Mouse (Mus musculus) spleen, adult 2 months (tissue): ENCODE data around the gene Adprh. TPM values are rescaled to one million over a fixed set of nuclear protein-coding genes. Genes with fewer than 3 reads are reported as not detected.

Experiments
- DNase-seq, 2 experiments: peaks; one replicate each; pipeline versions ENCODE4 v3.0.0 to v3.0.0-alpha.2; 2012 to 2021; ENCODE audit warnings: low spot score in 2 of 2, low read depth in 1 of 2
- H3K27ac ChIP-seq: fragments of 200-500 bp; 2 replicates; pipeline ENCODE4 v1.5.1; 2012; ENCODE audit warnings: low read length, inconsistent platforms; ENCODE audit not compliant: insufficient read depth
- H3K27me3 ChIP-seq: fragments of 200-500 bp; 2 replicates; pipeline ENCODE4 v1.6.1; 2012; ENCODE audit warnings: mild to moderate bottlenecking, moderate library complexity, low read length, inconsistent platforms; ENCODE audit not compliant: control insufficient read depth, insufficient read depth
- H3K36me3 ChIP-seq: fragments of 200-500 bp; 2 replicates; pipeline ENCODE4 v1.6.1; 2012; ENCODE audit warnings: mild to moderate bottlenecking, low read length, inconsistent platforms; ENCODE audit not compliant: control insufficient read depth, insufficient read depth
- H3K4me1 ChIP-seq: fragments of 200-500 bp; 2 replicates; pipeline ENCODE4 v1.6.1; 2011; ENCODE audit warnings: inconsistent platforms; ENCODE audit not compliant: control insufficient read depth, insufficient read depth, insufficient read length
- H3K4me3 ChIP-seq: fragments of 200-500 bp; 2 replicates; pipeline ENCODE4 v1.5.1; 2011; ENCODE audit warnings: mild to moderate bottlenecking, inconsistent platforms; ENCODE audit not compliant: insufficient read depth, insufficient read length; ENCODE audit errors: extremely low read depth
- CTCF ChIP-seq: fragments of 200-500 bp; IDR thresholded peaks from 2 replicates; pipeline ENCODE4 v1.5.1; 2011; ENCODE audit warnings: mild to moderate bottlenecking, inconsistent platforms; ENCODE audit not compliant: insufficient read depth, insufficient read length, insufficient replicate concordance; ENCODE audit errors: extremely low read depth
- POLR2A ChIP-seq: fragments of 200-500 bp; IDR thresholded peaks from 2 replicates; pipeline ENCODE4 v1.6.1; 2011; ENCODE audit warnings: low read depth, low read length, inconsistent platforms
- WGBS: fragments of 180-500 bp; shearing (Covaris S2); methylation state at CpG from one replicate; pipeline ENCODE4 v1.1.7; 2018; 5-methylcytosine and 5-hydroxymethylcytosine counted together
- polyA plus RNA-seq: library from polyadenylated mRNA; depleted of rRNA; stranded (reverse); fragments of >200 nt; gene quantifications from 2 replicates; pipeline ENCODE4 v1.2.3, GENCODE M21; 2012; rRNA removed

The Adprh gene
- 39.9 and 47.4 TPM in 2 replicates for polyA plus RNA-seq

DNA sequence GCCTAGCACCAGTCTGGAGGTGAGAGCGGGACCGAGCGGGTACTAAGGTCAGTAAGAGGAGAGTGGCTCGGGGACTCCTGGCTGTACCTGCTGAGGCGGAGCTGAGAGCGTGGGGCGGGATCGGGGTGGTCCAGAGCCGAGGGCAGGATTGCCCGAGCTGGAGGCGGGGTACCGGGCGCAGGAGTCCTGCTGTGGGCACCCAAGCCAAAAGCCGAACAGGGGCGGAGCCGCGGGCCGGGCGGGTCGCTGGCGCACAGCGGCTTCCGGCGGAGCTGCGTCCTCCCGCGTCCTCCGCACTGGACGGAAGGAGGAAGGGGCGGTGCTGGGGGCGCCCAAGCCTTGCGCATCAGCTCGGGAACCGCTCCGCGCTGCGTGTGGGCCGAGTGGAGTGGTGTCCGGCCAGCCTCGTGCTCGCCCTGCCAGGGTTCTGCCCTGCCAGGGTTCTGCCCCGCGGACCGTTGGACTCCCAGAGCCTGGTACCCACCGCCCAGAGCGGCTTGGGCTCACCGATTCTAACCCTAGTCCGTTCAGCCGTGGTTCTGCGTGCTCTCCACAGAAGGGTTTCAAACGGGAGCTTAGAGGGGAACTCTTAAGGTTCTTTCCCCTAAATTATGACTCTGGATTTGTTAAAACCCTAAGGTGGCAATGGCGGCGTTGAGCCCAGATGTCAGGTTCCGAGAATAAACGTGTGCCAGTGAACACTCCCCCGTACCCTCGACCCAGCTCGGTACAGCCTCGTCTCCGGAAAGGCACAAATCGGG is at the start of gene Adprh:
Gene Adprh, minus strand, starts transcription at position 262 of the 761 bp plus-strand sequence.
- H3K27ac ChIP-seq = peak within 1 kb of the TSS; percentile 94
- peak; percentile 34 to 87 for DNase-seq
- H3K36me3 ChIP-seq = peaks cover 4% of the 10 kb centered on the region; the same call in 1 of the 2 replicates
- H3K27me3 ChIP-seq = no peaks in the 10 kb centered on the region
- H3K4me1 ChIP-seq = peaks cover 17% of the 10 kb centered on the region; the same call in 1 of the 2 replicates
- under 1% methylated on average over 59 of the region's 61 CpGs for WGBS
- peak within 1 kb of the TSS; percentile 97 for H3K4me3 ChIP-seq
- TF ChIP-seq POLR2A = peak; percentile 98
- TF ChIP-seq CTCF = no peak

DNA sequence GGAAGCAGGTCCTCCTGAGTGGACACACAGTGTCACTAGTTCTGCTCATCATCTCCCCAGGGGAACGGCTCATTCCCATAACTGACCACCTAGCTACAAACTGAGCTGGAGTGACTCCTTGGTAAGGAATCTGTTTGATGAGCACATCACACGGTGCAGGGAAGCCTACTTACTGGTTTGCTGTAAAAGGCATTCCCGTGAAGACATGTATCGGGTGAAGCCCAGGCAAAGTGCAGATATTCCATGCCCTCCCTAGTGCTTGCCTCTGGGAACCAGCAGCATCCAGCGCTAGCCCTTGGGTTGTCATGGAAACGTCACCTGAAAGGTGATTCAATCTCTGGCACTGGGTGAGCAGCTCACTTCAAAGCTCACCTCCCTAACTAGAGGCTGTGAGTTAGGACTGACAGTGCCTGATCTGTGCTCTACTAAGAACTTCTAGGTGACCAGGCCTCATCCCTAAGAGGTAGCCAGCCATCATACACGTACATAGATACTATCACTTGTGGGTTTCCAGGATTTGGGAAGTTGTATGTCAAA is 44.2 kb upstream of the Adprh start:
- H3K27me3 ChIP-seq = no peaks in the 10 kb centered on the region
- no peak for DNase-seq
- peaks cover 16% of the 10 kb centered on the region for H3K36me3 ChIP-seq
- H3K4me3 ChIP-seq = no peak overlapping the region
- TF ChIP-seq CTCF (no peak), POLR2A (no peak)
- H3K27ac ChIP-seq = no peak overlapping the region
- WGBS = 92% methylated on average over 7 of the region's 7 CpGs
- H3K4me1 ChIP-seq = no peaks in the 10 kb centered on the region

DNA sequence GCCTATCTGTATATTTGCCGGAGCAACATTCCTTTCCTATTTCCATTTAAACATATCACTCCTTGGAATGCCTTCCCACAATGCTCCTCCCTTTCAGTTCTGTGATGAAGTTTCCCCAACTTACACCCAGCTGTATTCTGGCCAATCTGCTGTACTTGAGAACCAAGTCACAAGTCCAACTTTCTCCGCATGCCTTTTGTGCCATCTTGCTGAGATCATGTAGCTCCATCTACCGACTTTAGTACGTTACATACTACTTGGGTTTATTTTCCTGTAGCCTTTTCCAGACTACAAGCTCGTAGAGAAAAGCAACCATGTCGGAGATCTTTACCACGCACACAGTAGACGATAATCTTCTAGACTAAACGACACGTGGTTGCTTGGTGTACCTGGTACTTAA is 41.4 kb upstream of the Adprh start:
- TF ChIP-seq POLR2A (no peak), CTCF (no peak)
- no peak for DNase-seq
- no peak overlapping the region for H3K4me3 ChIP-seq
- peaks cover 11% of the 10 kb centered on the region; the same call in 1 of the 2 replicates for H3K36me3 ChIP-seq
- WGBS = 86% methylated on average over 10 of the region's 10 CpGs
- no peaks in the 10 kb centered on the region for H3K4me1 ChIP-seq
- H3K27me3 ChIP-seq = no peaks in the 10 kb centered on the region
- no peak overlapping the region for H3K27ac ChIP-seq

DNA sequence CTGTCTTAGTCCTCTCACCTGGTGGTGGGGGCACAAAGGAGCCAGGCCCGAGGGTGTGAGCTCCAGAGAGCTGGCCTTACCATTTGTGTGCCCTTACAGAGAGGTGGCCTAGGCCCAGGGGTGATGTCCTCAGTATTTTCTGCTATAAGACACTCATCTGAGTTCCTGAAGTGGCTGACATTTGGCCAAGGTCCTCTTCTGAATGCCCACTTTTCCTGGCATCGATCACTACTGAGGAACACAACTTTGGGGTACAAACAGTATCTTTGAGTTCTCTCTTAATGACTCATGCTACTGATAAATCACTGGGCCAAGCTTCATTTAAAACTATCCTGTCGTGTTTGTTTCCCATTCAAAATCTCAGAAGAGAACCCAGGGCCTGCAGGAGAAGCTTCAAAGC is 40.0 kb upstream of the Adprh start:
- TF ChIP-seq CTCF (no peak), POLR2A (no peak)
- no peak for DNase-seq
- no peaks in the 10 kb centered on the region for H3K27me3 ChIP-seq
- H3K4me3 ChIP-seq = no peak overlapping the region
- 0 out of 2 replicates have a peak, but pooled peaks cover 4% of the 10 kb centered on the region for H3K36me3 ChIP-seq
- WGBS = 74% methylated on average over 3 of the region's 3 CpGs
- no peak overlapping the region for H3K27ac ChIP-seq
- H3K4me1 ChIP-seq = no peaks in the 10 kb centered on the region

DNA sequence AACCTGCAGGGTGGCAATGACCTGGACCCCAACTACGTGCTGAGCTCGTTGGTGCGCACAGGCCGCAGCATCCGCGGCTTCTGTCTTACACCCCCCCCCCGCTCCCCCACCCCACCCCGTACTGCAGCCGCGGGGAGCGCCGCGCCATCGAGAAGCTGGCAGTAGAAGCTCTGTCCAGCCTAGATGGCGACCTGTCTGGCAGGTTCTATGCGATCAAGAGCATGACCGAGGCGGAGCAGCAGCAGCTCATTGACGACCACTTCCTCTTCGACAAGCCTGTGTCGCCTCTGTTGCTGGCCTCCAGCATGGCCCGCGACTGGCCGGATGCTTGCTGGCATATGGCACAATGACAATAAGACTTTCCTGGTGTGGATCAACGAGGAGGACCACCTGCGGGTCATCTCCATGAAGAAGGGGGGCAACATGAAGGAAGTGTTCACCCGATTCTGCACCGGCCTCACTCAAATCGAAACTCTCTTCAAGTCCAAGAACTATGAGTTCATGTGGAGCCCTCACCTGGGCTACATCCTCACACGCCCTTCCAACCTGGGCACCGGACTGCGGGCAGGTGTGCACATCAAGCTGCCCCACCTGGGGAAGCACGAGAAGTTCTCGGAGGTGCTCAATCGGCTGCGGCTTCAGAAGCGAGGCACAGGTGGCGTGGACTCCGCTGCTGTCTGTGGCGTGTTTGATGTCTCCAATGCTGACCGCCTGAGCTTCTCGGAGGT is 31.2 kb upstream of the Adprh start:
- no peak overlapping the region for H3K27ac ChIP-seq
- no peaks in the 10 kb centered on the region for H3K4me1 ChIP-seq
- 24% methylated on average over 39 of the region's 42 CpGs for WGBS
- H3K4me3 ChIP-seq = peak overlapping the region; percentile 61
- TF ChIP-seq CTCF = no peak
- no peak for TF ChIP-seq POLR2A
- DNase-seq = peak in 1 of 2 experiments; percentile 22
- H3K27me3 ChIP-seq = no peaks in the 10 kb centered on the region
- H3K36me3 ChIP-seq = no peaks in the 10 kb centered on the region

DNA sequence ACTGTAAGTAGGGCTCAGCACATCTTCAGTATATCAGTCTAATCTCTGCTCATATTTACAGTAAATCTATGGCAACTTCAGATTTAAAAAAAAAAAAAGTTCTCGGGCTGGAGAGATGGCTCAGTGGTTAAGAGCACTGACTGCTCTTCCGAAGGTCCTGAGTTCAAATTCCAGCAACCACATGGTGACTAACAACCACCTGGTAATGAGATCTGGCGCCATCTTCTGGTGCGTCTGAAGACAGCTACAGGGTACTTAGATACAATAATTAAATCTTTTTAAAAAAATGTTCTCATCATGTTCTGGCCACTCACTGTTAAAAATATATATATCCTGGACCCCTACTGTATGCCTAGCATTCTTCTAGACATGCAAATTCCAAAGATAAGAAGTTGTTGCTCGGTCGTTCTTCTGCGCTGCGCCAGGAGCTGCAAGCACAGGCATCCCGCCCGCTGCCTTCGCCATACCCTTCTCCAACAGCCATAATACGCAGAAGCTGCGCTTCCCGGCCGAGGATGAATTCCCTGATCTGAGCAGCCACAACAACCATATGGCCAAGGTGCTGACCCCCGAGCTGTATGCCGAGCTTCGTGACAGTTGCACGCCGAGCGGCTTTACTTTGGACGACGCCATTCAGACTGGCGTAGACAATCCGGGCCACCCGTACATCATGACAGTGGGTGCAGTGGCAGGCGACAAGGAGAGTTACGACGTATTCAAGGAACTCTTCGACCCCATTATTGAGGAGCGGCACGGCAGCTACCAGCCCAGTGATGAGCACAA is 30.5 kb upstream of the Adprh start:
- Histone ChIP-seq H3K27ac (no peak overlapping the region), H3K4me1 (no peaks in the 10 kb centered on the region), H3K4me3 (peak overlapping the region; percentile 61; the same call in 1 of the 2 replicates), H3K27me3 (no peaks in the 10 kb centered on the region), H3K36me3 (no peaks in the 10 kb centered on the region)
- 24% methylated on average over 32 of the region's 32 CpGs for WGBS
- TF ChIP-seq POLR2A = no peak
- TF ChIP-seq CTCF = no peak
- peak; percentile 40 to 48 for DNase-seq
